Mouse (Mus musculus) limb, embryonic 14.5 days (tissue): ENCODE data around the gene Scn3b. TPM values are rescaled to one million over a fixed set of nuclear protein-coding genes. Genes with fewer than 3 reads are reported as not detected.

Source experiments
- ATAC-seq: fragments of 200-750 bp; cut with Nextera tagmentation; 2 replicates; pipeline ENCODE4 v1.8.0; 2017; ENCODE audit warnings: low read depth, moderate number of reproducible peaks, moderate TSS enrichment; ENCODE audit not compliant: low FRiP score
- DNase-seq: peaks from one replicate; pipeline ENCODE4 v3.0.0-alpha.2; 2015; ENCODE audit warnings: low spot score
- H3K27ac ChIP-seq: fragments of 300-500 bp; sonication (generic); replicated peaks from 2 replicates; pipeline ENCODE4 v1.5.1; 2014; ENCODE audit warnings: low read depth, mild to moderate bottlenecking, low read length, moderate library complexity, mixed read lengths
- H3K27me3 ChIP-seq: fragments of 300-500 bp; sonication (generic); 2 replicates; pipeline ENCODE4 v1.6.1; 2014; ENCODE audit warnings: low read length, mixed read lengths; ENCODE audit not compliant: control insufficient read depth, insufficient read depth
- H3K36me3 ChIP-seq: fragments of 300-500 bp; sonication (generic); 2 replicates; pipeline ENCODE4 v1.6.1; 2014; ENCODE audit warnings: mild to moderate bottlenecking, low read length, moderate library complexity, mixed read lengths; ENCODE audit not compliant: control insufficient read depth, insufficient read depth
- H3K4me1 ChIP-seq: fragments of 300-500 bp; sonication (generic); 2 replicates; pipeline ENCODE4 v1.6.1; 2014; ENCODE audit warnings: antibody characterized with exemption, low read length, mixed read lengths; ENCODE audit not compliant: control insufficient read depth, insufficient read depth
- H3K4me2 ChIP-seq: fragments of 300-500 bp; sonication (generic); replicated peaks from 2 replicates; pipeline ENCODE4 v1.6.1; 2014; ENCODE audit warnings: low read depth, mild to moderate bottlenecking, low read length, moderate library complexity; ENCODE audit not compliant: severe bottlenecking
- H3K4me3 ChIP-seq: fragments of 300-500 bp; sonication (generic); replicated peaks from 2 replicates; pipeline ENCODE4 v1.5.1; 2014; ENCODE audit warnings: low read length
- H3K9ac ChIP-seq: fragments of 300-500 bp; sonication (generic); 2 replicates; pipeline ENCODE4 v1.6.1; 2014; ENCODE audit warnings: mild to moderate bottlenecking, low read depth, low read length, moderate library complexity; ENCODE audit not compliant: severe bottlenecking
- H3K9me3 ChIP-seq: fragments of 300-500 bp; sonication (generic); 2 replicates; pipeline ENCODE4 v1.6.1; 2016; ENCODE audit warnings: low read length; ENCODE audit not compliant: control insufficient read depth
- POLR2A ChIP-seq: fragments of 200-500 bp; IDR thresholded peaks from 2 replicates; pipeline ENCODE4 v1.8.0; 2012; ENCODE audit warnings: inconsistent platforms, mild to moderate bottlenecking, moderate library complexity, borderline replicate concordance; ENCODE audit not compliant: insufficient read depth, insufficient read length; ENCODE audit errors: extremely low read depth
- WGBS: fragments of 180-500 bp; shearing (Covaris S2); extraction: QIAGEN DNeasy Blood & Tissue Kit; methylation state at CpG from one replicate; pipeline ENCODE4 v1.1.7; 2014; 5-methylcytosine and 5-hydroxymethylcytosine counted together
- polyA plus RNA-seq, 2 experiments: library from polyadenylated mRNA; depleted of rRNA in 1 of 2; stranded (reverse) in 1 of 2; unstranded in 1 of 2; fragments of >200 nt; fragmentation: Nextera tagmentation in 1 of 2; extraction: Ambion mirVana in 1 of 2; gene quantifications; 2 replicates each; pipeline versions ENCODE4 v1.2.1 to v1.2.3; 2012 to 2014

Gene Scn3b
- polyA plus RNA-seq, 2 experiments = 14.6 to 15.8 TPM

GRCm38 (mm10) chr9:40296251-40296650 lies 27.2 kb downstream of the Scn3b start:
- DNase-seq (no peak), ATAC-seq (no peak)
- Histone ChIP-seq H3K4me2 (no peak overlapping the region), H3K4me3 (no peak overlapping the region), H3K9me3 (no peaks in the 10 kb centered on the region), H3K9ac (no peak overlapping the region), H3K27ac (no peak overlapping the region), H3K27me3 (no peaks in the 10 kb centered on the region), H3K4me1 (no peaks in the 10 kb centered on the region), H3K36me3 (peaks cover 8% of the 10 kb centered on the region)
- TF ChIP-seq POLR2A = no peak
- WGBS = 93% methylated on average over 5 of the region's 5 CpGs

- DNase-seq (no peak), ATAC-seq (no peak)
- H3K27me3 ChIP-seq = no peaks in the 10 kb centered on the region
- H3K4me2 ChIP-seq = no peak overlapping the region
- TF ChIP-seq POLR2A = no peak
- WGBS = 92% methylated on average over 9 of the region's 9 CpGs
- no peak overlapping the region for H3K9ac ChIP-seq
- no peaks in the 10 kb centered on the region for H3K9me3 ChIP-seq
- peaks cover 8% of the 10 kb centered on the region for H3K36me3 ChIP-seq
- no peak overlapping the region for H3K4me3 ChIP-seq
- H3K27ac ChIP-seq = no peak overlapping the region
- H3K4me1 ChIP-seq = no peaks in the 10 kb centered on the region
Measured at GRCm38 (mm10) chr9:40297969-40298368, 29.0 kb downstream of the Scn3b start.

- 96% methylated on average over 7 of the region's 7 CpGs for WGBS
- H3K4me3 ChIP-seq = no peak overlapping the region
- DNase-seq (no peak), ATAC-seq (no peak)
- no peak overlapping the region for H3K4me2 ChIP-seq
- no peak overlapping the region for H3K9ac ChIP-seq
- H3K27me3 ChIP-seq = no peaks in the 10 kb centered on the region
- H3K36me3 ChIP-seq = peaks cover 13% of the 10 kb centered on the region
- TF ChIP-seq POLR2A = no peak
- H3K9me3 ChIP-seq = no peaks in the 10 kb centered on the region
- H3K27ac ChIP-seq = no peak overlapping the region
- no peaks in the 10 kb centered on the region for H3K4me1 ChIP-seq
Measured at GRCm38 (mm10) chr9:40299323-40299722, 30.3 kb downstream of the Scn3b start.

GRCm38 (mm10) chr9:40300018-40300989 lies 31.3 kb downstream of the Scn3b start:
- 90% methylated on average over 15 of the region's 15 CpGs for WGBS
- no peaks in the 10 kb centered on the region for H3K27me3 ChIP-seq
- H3K27ac ChIP-seq = no peak overlapping the region
- DNase-seq (no peak), ATAC-seq (no peak)
- peaks cover 13% of the 10 kb centered on the region for H3K36me3 ChIP-seq
- no peak overlapping the region for H3K4me2 ChIP-seq
- no peak for TF ChIP-seq POLR2A
- no peaks in the 10 kb centered on the region for H3K9me3 ChIP-seq
- H3K9ac ChIP-seq = no peak overlapping the region
- H3K4me3 ChIP-seq = no peak overlapping the region
- no peaks in the 10 kb centered on the region for H3K4me1 ChIP-seq

- ATAC-seq (no peak), DNase-seq (no peak)
- Histone ChIP-seq H3K4me1 (no peaks in the 10 kb centered on the region), H3K4me2 (no peak overlapping the region), H3K27me3 (no peaks in the 10 kb centered on the region), H3K36me3 (peaks cover 15% of the 10 kb centered on the region), H3K27ac (no peak overlapping the region), H3K4me3 (no peak overlapping the region), H3K9ac (no peak overlapping the region), H3K9me3 (no peaks in the 10 kb centered on the region)
- TF ChIP-seq POLR2A = no peak
- 86% methylated on average over 5 of the region's 5 CpGs for WGBS
Measured at GRCm38 (mm10) chr9:40301475-40301874, 32.5 kb downstream of the Scn3b start.
